In the genomic region with DNA sequence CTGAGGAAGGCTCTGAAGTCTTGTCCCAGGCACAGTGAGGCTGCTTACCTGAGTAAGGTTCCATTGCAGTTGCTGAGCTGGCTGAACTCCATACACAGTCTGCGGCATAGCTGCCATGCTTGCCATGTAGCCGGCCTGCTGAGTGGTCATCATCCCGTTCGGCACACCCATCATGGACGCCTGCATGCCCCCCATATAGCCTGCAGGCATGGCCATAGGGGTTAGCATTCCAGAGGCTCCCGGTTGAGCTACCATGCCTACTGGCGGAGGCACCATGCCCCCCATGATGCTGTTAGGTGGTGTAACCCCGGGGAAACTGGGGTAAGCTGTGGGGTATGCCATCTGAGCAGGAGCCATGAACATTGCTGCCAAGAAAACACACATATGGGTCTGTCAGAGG, we compare ENCODE assay signal across 33 mouse cellular contexts.
"Had no signal": no experiment of that assay in that cellular context is flagged by ENCODE, and none has a peak within 500 bp of the region (broad histone marks: within the 10 kb centered on the region; RNA-seq: fewer than 3 reads in every experiment).

No protein-coding gene starts in this region.

- H3K4me2 ChIP-seq: heart, embryonic 13.5 days; heart, embryonic 15.5 days; hindbrain, embryonic 12.5 days; hindbrain, embryonic 13.5 days; hindbrain, embryonic 14.5 days; hindbrain, embryonic 15.5 days; intestine, embryonic 15.5 days; kidney, embryonic 15.5 days had no signal

- H3K9me3 ChIP-seq: heart, embryonic 13.5 days; heart, embryonic 15.5 days; hindbrain, embryonic 10.5 days; hindbrain, embryonic 12.5 days; hindbrain, embryonic 13.5 days; hindbrain, embryonic 15.5 days; intestine, embryonic 15.5 days; kidney, embryonic 15.5 days had no signal

- H3K4me3 ChIP-seq: heart, embryonic 13.5 days; heart, embryonic 15.5 days; hindbrain, embryonic 10.5 days; hindbrain, embryonic 12.5 days; hindbrain, embryonic 13.5 days; hindbrain, embryonic 15.5 days; intestine, embryonic 15.5 days; kidney, embryonic 15.5 days; layer of hippocampus, adult 2 months; left cerebral cortex, adult 2 months had no signal

- H3K27ac ChIP-seq: heart, embryonic 13.5 days; heart, embryonic 15.5 days; hindbrain, embryonic 10.5 days; hindbrain, embryonic 12.5 days; hindbrain, embryonic 13.5 days; hindbrain, embryonic 14.5 days; hindbrain, embryonic 15.5 days; hindbrain, postnatal 0 days; intestine, embryonic 15.5 days; kidney, embryonic 15.5 days; kidney, postnatal 0 days; layer of hippocampus, adult 2 months; left cerebral cortex, adult 2 months had no signal

- H3K27me3 ChIP-seq: heart, embryonic 13.5 days; heart, embryonic 15.5 days; hindbrain, embryonic 12.5 days; hindbrain, embryonic 13.5 days; hindbrain, embryonic 15.5 days; intestine, embryonic 15.5 days; kidney, embryonic 15.5 days had no signal

- H3K9ac ChIP-seq: heart, embryonic 13.5 days; heart, embryonic 15.5 days; hindbrain, embryonic 12.5 days; hindbrain, embryonic 13.5 days; hindbrain, embryonic 14.5 days; hindbrain, embryonic 15.5 days; intestine, embryonic 15.5 days; kidney, embryonic 15.5 days had no signal

- ATAC-seq: hindbrain, embryonic 16.5 days; hindbrain, postnatal 0 days; inflammation-experienced regulatory T-cells, adult 6 months; intestine, embryonic 15.5 days; intestine, embryonic 16.5 days; intestine, postnatal 0 days had no signal

- H3K4me1 ChIP-seq: heart, embryonic 15.5 days; hindbrain, embryonic 10.5 days; hindbrain, embryonic 12.5 days; hindbrain, embryonic 13.5 days; hindbrain, embryonic 15.5 days; intestine, embryonic 15.5 days; kidney, embryonic 15.5 days had no signal

- DNase-seq: heart, postnatal 10 days; heart, postnatal 14 days; heart, postnatal 36 days; heart, postnatal 4 days; kidney, adult 11 months; kidney, adult 18-20 months; kidney, adult 2 months; kidney, adult 8-10 months; kidney, adult 9 months; kidney, postnatal 10 days; kidney, postnatal 14 days; kidney, postnatal 25 days; kidney, postnatal 36 days; kidney, postnatal 4 days; layer of hippocampus, adult 9-11 months; layer of hippocampus, postnatal 36 days had no signal
